Mouse (Mus musculus): ENCODE data around the gene Clic3. TPM values are rescaled to one million over a fixed set of nuclear protein-coding genes. Genes with fewer than 3 reads are reported as not detected.

Clic3 gene
- polyA plus RNA-seq, 1 experiment from 2014 or later: 1.4 TPM

DNA sequence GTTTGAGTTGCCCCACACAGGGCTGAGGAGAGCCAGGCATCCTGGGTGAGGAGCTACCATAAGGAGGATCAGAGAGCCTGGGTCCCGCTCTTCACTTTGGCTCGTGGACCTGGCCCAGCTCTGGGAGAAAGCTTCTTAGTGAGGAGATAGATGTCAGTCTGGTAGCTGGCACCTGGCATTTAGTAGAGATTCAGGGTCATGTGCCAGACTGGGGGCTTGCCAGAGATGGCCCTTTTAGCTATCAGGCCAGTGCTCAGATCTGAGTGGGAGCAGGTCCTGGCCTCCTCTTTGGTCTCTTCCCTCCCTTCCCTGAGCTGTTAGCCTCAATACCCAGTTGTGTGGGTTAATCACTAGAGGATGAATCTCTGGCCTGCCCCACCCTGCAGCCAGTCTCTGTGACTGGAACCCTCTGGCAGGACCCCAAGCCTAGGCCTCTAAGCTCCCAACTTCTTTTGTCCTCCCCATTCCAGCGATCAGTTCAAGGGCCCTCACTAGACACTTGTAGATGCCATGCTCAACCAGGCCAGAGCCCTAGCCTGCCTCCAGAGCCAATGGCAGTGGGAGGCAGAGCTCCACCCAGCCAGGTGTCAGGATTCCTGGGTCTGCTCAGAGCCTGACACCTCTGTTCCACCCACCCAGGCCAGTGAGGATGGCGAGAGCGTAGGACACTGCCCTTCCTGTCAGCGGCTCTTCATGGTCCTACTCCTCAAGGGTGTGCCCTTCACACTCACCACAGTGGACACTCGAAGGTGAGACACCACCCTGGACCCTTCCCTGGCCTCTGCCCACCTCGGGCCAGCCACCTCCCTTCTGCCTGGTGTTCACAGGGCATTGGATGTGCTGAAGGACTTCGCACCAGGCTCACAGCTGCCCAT, 621 bp downstream of the Clic3 start:
- WGBS (ENCODE audit: insufficient replicate concordance): 77% methylated on average over 9 of the region's 9 CpGs
- TF ChIP-seq CTCF (IDR thresholded peaks at IDR 0.05; ENCODE audit: low read depth): no peak
- no peak for TF ChIP-seq EP300 (IDR thresholded peaks at IDR 0.05; ENCODE audit: low read depth)
- no peak for ATAC-seq
- H3K27ac ChIP-seq (ENCODE audit: low read depth): no peak overlapping the region
- H3K9me3 ChIP-seq (ENCODE audit: low read length): no peaks in the 10 kb centered on the region
- peaks cover 23% of the 10 kb centered on the region for H3K4me1 ChIP-seq (ENCODE audit: insufficient read depth)
- no peaks in the 10 kb centered on the region for H3K27me3 ChIP-seq (ENCODE audit: insufficient read depth, low read length)
- 0 out of 2 replicates have a peak, but pooled peaks cover 9% of the 10 kb centered on the region for H3K36me3 ChIP-seq (replicated peaks; ENCODE audit: insufficient read depth, low read length)
- H3K4me2 ChIP-seq (ENCODE audit: low read depth, low read length): no peak overlapping the region
- no peak for DNase-seq
- no peak overlapping the region for H3K9ac ChIP-seq (replicated peaks)
- no peak overlapping the region for H3K4me3 ChIP-seq (ENCODE audit: low read depth, low read length)

DNA sequence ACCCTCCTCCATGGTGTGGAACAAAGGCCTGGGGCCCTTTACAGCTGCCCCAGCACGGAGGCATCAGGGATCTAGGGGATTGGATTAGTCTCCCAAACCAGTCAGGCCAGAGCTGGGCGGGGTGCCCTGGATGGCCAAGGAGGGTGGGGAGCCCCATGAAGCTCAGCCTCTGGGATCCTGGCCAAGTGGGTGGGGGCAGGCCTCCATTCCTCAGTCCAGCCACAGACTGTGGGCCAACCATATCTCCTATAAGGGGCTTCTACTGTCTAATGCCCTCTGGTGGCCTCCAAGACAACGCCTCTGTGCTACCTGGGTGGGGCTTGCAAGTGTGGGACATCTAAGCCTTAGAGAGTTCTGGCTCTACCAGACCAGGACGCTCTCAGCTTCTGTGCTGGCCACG, 2.3 kb downstream of the Clic3 start:
- no peak for ATAC-seq

DNA sequence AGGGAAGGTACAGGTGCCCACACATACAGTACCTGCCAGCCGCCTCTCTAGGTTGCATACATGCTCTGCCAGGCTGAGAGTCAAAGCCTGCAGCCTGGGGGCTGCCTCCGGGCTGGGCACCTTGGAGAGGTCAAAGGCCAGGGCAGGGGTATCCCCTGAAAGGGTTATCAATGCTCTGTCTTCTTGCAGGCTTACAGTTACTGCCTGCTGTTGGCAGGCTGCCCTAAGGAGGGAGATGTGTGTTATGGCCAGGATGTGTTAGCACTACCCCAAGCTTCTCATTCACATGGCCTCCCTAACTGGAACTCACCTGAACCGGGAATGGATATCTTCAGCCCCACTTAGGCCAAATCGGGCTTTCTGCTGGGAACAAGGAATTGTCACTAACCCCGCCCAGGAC, 3.5 kb downstream of the Clic3 start:
- ATAC-seq: no peak
- no peaks in the 10 kb centered on the region for H3K27me3 ChIP-seq (ENCODE audit: insufficient read depth, low read length)
- 33% methylated on average over 5 of the region's 5 CpGs for WGBS (ENCODE audit: insufficient replicate concordance)
- H3K9ac ChIP-seq (replicated peaks): peak overlapping the region; percentile 50
- peaks cover 25% of the 10 kb centered on the region for H3K4me1 ChIP-seq (ENCODE audit: insufficient read depth)
- peak overlapping the region; percentile 54 for H3K4me3 ChIP-seq (ENCODE audit: low read depth, low read length)
- no peak for DNase-seq
- H3K4me2 ChIP-seq (ENCODE audit: low read depth, low read length): peak overlapping the region; percentile 74
- H3K36me3 ChIP-seq (replicated peaks; ENCODE audit: insufficient read depth, low read length): 0 out of 2 replicates have a peak, but pooled peaks cover 9% of the 10 kb centered on the region
- no peak for TF ChIP-seq CTCF (IDR thresholded peaks at IDR 0.05; ENCODE audit: low read depth)
- no peak for TF ChIP-seq EP300 (IDR thresholded peaks at IDR 0.05; ENCODE audit: low read depth)
- no peaks in the 10 kb centered on the region for H3K9me3 ChIP-seq (ENCODE audit: low read length)
- H3K27ac ChIP-seq (ENCODE audit: low read depth): peak overlapping the region; percentile 71

More for the DNA sequence above, 2.3 kb downstream of the Clic3 start:
- H3K4me3 ChIP-seq (ENCODE audit: low read depth, low read length): no peak overlapping the region
- no peak overlapping the region for H3K9ac ChIP-seq (replicated peaks)
- peaks cover 20% of the 10 kb centered on the region for H3K4me1 ChIP-seq (ENCODE audit: insufficient read depth)
- H3K36me3 ChIP-seq (replicated peaks; ENCODE audit: insufficient read depth, low read length): 0 out of 2 replicates have a peak, but pooled peaks cover 9% of the 10 kb centered on the region
- TF ChIP-seq CTCF (IDR thresholded peaks at IDR 0.05; ENCODE audit: low read depth) (peak; percentile 23; the same call in 1 of the 2 replicates), EP300 (IDR thresholded peaks at IDR 0.05; ENCODE audit: low read depth) (no peak)
- DNase-seq: peak; percentile 44
- 75% methylated on average over 5 of the region's 5 CpGs for WGBS (ENCODE audit: insufficient replicate concordance)
- no peak overlapping the region for H3K27ac ChIP-seq (ENCODE audit: low read depth)
- no peak overlapping the region for H3K4me2 ChIP-seq (ENCODE audit: low read depth, low read length)
- H3K9me3 ChIP-seq (ENCODE audit: low read length): no peaks in the 10 kb centered on the region
- no peaks in the 10 kb centered on the region for H3K27me3 ChIP-seq (ENCODE audit: insufficient read depth, low read length)

DNA sequence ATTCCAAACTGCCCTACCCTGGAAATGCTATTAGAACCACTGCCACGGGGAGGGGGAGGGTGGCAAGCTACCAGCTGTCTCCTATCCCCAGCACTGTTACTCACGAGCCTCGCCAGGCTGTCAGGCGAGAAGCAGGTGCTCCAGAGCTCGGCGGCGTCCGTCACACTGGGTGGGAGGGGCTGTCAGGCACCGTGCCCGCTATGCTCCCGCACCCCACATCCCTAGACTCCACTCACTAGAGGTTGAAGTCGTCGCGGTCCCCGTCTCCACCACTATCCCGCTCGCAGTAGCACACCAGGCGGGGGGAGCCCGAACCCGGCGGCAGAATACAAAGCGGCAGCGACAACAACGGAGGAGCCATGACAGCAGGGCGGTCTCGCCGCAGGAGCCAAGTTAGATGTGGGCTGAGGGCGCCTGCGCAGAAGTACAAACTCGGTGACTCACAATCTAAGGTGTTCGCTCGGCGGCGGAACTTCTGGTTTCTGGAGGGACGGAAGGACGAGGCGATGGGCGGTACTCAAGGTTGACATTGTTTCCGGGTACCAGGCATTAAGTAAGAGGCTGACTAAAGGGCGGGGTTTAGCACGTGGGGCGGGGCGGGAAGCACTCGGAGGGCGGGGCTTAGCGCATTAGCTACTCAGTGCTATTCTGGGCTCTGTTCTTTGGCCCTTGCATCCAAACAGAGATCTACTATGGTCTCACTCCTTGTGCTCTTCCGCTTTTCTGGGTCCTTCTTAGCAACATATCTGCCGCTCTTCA, 4.1 kb downstream of the Clic3 start, which contains the start of gene Paxx:
TSS of gene Paxx (minus strand) at position 544 of the 759 bp plus-strand sequence.
- whole genome bisulfite sequencing (ENCODE audit: insufficient replicate concordance): under 1% methylated on average over 48 of the region's 48 CpGs
- Histone ChIP-seq H3K4me3 (ENCODE audit: low read depth, low read length) (peak within 1 kb of the TSS; percentile 54), H3K27me3 (ENCODE audit: insufficient read depth, low read length) (no peaks in the 10 kb centered on the region), H3K36me3 (replicated peaks; ENCODE audit: insufficient read depth, low read length) (0 out of 2 replicates have a peak, but pooled peaks cover 9% of the 10 kb centered on the region), H3K9me3 (ENCODE audit: low read length) (no peaks in the 10 kb centered on the region), H3K4me1 (ENCODE audit: insufficient read depth) (peaks cover 30% of the 10 kb centered on the region), H3K9ac (replicated peaks) (peak within 1 kb of the TSS; percentile 50), H3K27ac (ENCODE audit: low read depth) (peak within 1 kb of the TSS; percentile 71), H3K4me2 (ENCODE audit: low read depth, low read length) (peak within 1 kb of the TSS; percentile 74)
- peak; percentile 95 for DNase-seq
- TF ChIP-seq CTCF (IDR thresholded peaks at IDR 0.05; ENCODE audit: low read depth) (no peak), EP300 (IDR thresholded peaks at IDR 0.05; ENCODE audit: low read depth) (no peak)
- peak; percentile 93 for ATAC-seq

DNA sequence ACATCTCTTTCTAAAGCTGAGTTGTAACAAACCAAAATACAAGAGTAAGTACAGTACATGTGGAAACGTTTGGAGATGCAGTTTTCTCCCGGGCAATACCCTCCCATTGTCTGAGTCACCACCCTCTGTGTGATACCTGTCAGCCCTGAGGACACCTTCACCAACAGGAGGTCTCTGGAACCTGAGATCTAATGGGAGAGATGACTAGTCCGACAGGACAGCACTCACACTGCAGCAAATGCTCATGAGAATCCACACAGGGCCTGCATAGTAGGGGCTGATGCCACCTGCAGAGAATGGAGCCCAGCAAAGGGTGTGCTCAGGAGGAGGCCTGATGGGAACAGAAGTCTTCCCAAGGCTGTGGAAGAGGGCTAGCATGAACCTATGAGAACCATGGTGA, 4.8 kb downstream of the Clic3 start:
- H3K4me1 ChIP-seq (ENCODE audit: insufficient read depth): peaks cover 30% of the 10 kb centered on the region
- no peaks in the 10 kb centered on the region for H3K9me3 ChIP-seq (ENCODE audit: low read length)
- no peaks in the 10 kb centered on the region for H3K27me3 ChIP-seq (ENCODE audit: insufficient read depth, low read length)
- 0 out of 2 replicates have a peak, but pooled peaks cover 9% of the 10 kb centered on the region for H3K36me3 ChIP-seq (replicated peaks; ENCODE audit: insufficient read depth, low read length)
- H3K27ac ChIP-seq (ENCODE audit: low read depth): peak overlapping the region; percentile 71
- TF ChIP-seq EP300 (IDR thresholded peaks at IDR 0.05; ENCODE audit: low read depth) (no peak), CTCF (IDR thresholded peaks at IDR 0.05; ENCODE audit: low read depth) (no peak)
- no peak for DNase-seq
- H3K9ac ChIP-seq (replicated peaks): no peak overlapping the region
- H3K4me3 ChIP-seq (ENCODE audit: low read depth, low read length): peak overlapping the region; percentile 54; the same call in 1 of the 2 replicates
- WGBS (ENCODE audit: insufficient replicate concordance): 15% methylated on average over 3 of the region's 3 CpGs
- peak overlapping the region; percentile 74 for H3K4me2 ChIP-seq (ENCODE audit: low read depth, low read length)
- no peak for ATAC-seq

DNA sequence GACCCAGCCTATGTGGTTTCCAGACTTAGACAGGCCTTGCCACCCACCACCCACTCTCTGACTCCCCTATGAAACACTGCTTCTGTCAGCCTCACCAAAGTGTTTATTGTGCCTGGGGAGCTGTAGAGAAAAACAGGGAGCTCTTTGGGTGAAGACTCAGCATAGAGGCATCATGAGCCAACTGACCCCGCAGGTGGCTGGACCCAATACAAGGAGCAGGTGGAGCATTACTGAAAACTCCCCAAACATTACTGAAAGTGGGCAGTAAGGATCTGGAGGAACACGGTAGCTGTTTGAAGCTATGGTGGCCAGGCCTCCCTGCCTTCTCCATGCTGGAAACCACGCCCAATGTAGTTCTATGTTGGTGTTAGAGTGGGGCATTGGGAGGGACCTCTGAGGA, 7.0 kb downstream of the Clic3 start:
- no peak overlapping the region for H3K4me2 ChIP-seq (ENCODE audit: low read depth, low read length)

More for the DNA sequence above, 7.0 kb downstream of the Clic3 start:
- no peaks in the 10 kb centered on the region for H3K27me3 ChIP-seq (ENCODE audit: insufficient read depth, low read length)
- no peak overlapping the region for H3K9ac ChIP-seq (replicated peaks)
- 0 out of 2 replicates have a peak, but pooled peaks cover 6% of the 10 kb centered on the region for H3K36me3 ChIP-seq (replicated peaks; ENCODE audit: insufficient read depth, low read length)
- no peak overlapping the region for H3K27ac ChIP-seq (ENCODE audit: low read depth)
- DNase-seq: no peak
- TF ChIP-seq CTCF (IDR thresholded peaks at IDR 0.05; ENCODE audit: low read depth): no peak
- TF ChIP-seq EP300 (IDR thresholded peaks at IDR 0.05; ENCODE audit: low read depth): no peak
- no peak for ATAC-seq
- H3K4me3 ChIP-seq (ENCODE audit: low read depth, low read length): no peak overlapping the region
- H3K4me1 ChIP-seq (ENCODE audit: insufficient read depth): peaks cover 30% of the 10 kb centered on the region
- H3K9me3 ChIP-seq (ENCODE audit: low read length): no peaks in the 10 kb centered on the region
- 77% methylated on average over 3 of the region's 3 CpGs for WGBS (ENCODE audit: insufficient replicate concordance)
